22 mouse cellular contexts compared by ENCODE assay signal in the genomic region with DNA sequence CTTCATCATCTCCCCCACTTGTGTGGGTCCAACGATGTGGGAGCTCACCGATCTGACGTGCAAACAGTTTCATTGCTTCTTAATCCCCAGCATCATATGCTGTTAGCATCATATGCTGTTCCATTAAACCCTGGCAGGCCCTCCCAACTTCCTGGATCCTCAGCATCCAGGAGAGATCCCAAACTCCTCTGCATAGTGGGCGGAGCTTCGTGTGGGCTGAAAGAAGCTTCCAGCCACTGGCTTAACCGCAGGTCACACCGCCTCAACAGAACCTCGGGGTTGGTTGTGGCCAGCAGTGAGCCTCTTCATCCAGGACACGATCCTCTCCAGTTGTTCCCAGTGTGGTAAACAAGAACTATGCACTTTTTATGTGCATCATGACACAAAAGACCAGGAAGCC. TPM values are rescaled to one million over a fixed set of nuclear protein-coding genes. Genes with fewer than 3 reads are reported as not detected.
A peak's percentile ranks its signal among the peaks of the same experiment; 100 is the strongest.
DNase-seq lines count a peak whose midpoint lies in the region.
"Had no signal": no experiment of that assay in that cellular context is flagged by ENCODE, and none has a peak within 500 bp of the region (broad histone marks: within the 10 kb centered on the region; RNA-seq: fewer than 3 reads in every experiment).

No protein-coding gene starts in this region.

- H3K4me1 ChIP-seq in limb, embryonic 10.5 days: peaks cover 30% of the 10 kb centered on the region

- peaks cover 66% of the 10 kb centered on the region for H3K36me3 ChIP-seq in limb, embryonic 10.5 days

- no peak overlapping the region for H3K4me3 ChIP-seq in limb, embryonic 10.5 days
- H3K4me3 ChIP-seq: embryonic facial prominence, embryonic 13.5 days; embryonic facial prominence, embryonic 15.5 days; erythroblast, embryonic 14.5 days; forebrain, embryonic 10.5 days; forebrain, embryonic 12.5 days had no signal

- DNase-seq in heart, adult 11 months: peak; percentile 83
- no peak for DNase-seq in heart, adult 9 months (ENCODE audit: low spot score in 2 of 2)
- DNase-seq in ES-CJ7 (ENCODE audit: low read depth, low spot score) (peak; percentile 33), ZHBTc4 (ENCODE audit: low read depth, low spot score) (peak; percentile 57)
- no peak for DNase-seq in limb, embryonic 10.5 days (ENCODE audit: low spot score)
- DNase-seq: adrenal gland, adult 2 months; adrenal gland, postnatal 10 days; adrenal gland, postnatal 25 days; B cell, adult 2 months; cerebellum, adult 11 months; cerebellum, adult 18-20 months; cerebellum, adult 8-10 months; cerebellum, adult 9-11 months; cerebellum, postnatal 14 days; cerebellum, postnatal 36 days; embryo, embryonic 11 days had no signal

- 90% methylated on average over 9 of the region's 9 CpGs for WGBS in limb, embryonic 10.5 days

- H3K27ac ChIP-seq in limb, embryonic 10.5 days: no peak overlapping the region
- H3K27ac ChIP-seq: embryonic facial prominence, embryonic 13.5 days; embryonic facial prominence, embryonic 15.5 days; forebrain, embryonic 10.5 days; forebrain, embryonic 12.5 days had no signal

- no peaks in the 10 kb centered on the region for H3K27me3 ChIP-seq in limb, embryonic 10.5 days (ENCODE audit: low read depth, poor library complexity, severe bottlenecking)
- H3K27me3 ChIP-seq: CH12.LX; embryonic facial prominence, embryonic 13.5 days; embryonic facial prominence, embryonic 15.5 days had no signal

- no peaks in the 10 kb centered on the region for H3K9me3 ChIP-seq in limb, embryonic 10.5 days (replicated peaks)
- H3K9me3 ChIP-seq: embryonic facial prominence, embryonic 13.5 days; embryonic facial prominence, embryonic 15.5 days; forebrain, embryonic 10.5 days; forebrain, embryonic 12.5 days had no signal

RNA-seq across cellular contexts. Expression of gene Mrps10, which starts 38.1 kb away (rescaled TPM):
- polyA plus RNA-seq in limb, embryonic 10.5 days (2016; fragmentation: Nextera tagmentation; extraction: Ambion mirVana): 89.9 and 106 TPM in 2 replicates

RNA-seq across cellular contexts. Expression of gene Guca1b, which starts 54.6 kb away (rescaled TPM):
- 0.58 and 0.61 TPM in 2 replicates for polyA plus RNA-seq in limb, embryonic 10.5 days (2016; fragmentation: Nextera tagmentation; extraction: Ambion mirVana)
- polyA plus RNA-seq: erythroblast, embryonic 14.5 days had no signal

Comparison
In these comparisons a context has a peak if more than half of its experiments do, and no peak if none do; other contexts are left out.
1. DNase-seq: peak in heart, adult 11 months (single experiment), ES-CJ7 (single experiment) and ZHBTc4 (single experiment); none in heart, adult 9 months (0 of 2) and limb, embryonic 10.5 days (single experiment).